Mouse (Mus musculus) heart, embryonic 11.5 days (tissue): Measurements from ENCODE around the gene Fto. TPM values are rescaled to one million over a fixed set of nuclear protein-coding genes. Genes with fewer than 3 reads are reported as not detected.

Experiments
- ATAC-seq: fragments of 200-750 bp; cut with Nextera tagmentation; replicated peaks from 2 replicates; pipeline ENCODE4 v1.8.0; 2017; ENCODE audit warnings: moderate library complexity; ENCODE audit not compliant: insufficient number of reproducible peaks, low FRiP score, low TSS enrichment
- H3K27ac ChIP-seq: fragments of 300-500 bp; sonication (generic); 2 replicates; pipeline ENCODE4 v1.5.1; 2014; ENCODE audit warnings: mild to moderate bottlenecking, low read depth, low read length
- H3K27me3 ChIP-seq: fragments of 300-500 bp; sonication (generic); 2 replicates; pipeline ENCODE4 v1.6.1; 2014; ENCODE audit warnings: mild to moderate bottlenecking, low read length, mixed read lengths; ENCODE audit not compliant: control insufficient read depth, insufficient read depth
- H3K36me3 ChIP-seq: fragments of 300-500 bp; sonication (generic); 2 replicates; pipeline ENCODE4 v1.6.1; 2014; ENCODE audit warnings: mild to moderate bottlenecking, low read length, moderate library complexity, mixed read lengths; ENCODE audit not compliant: control insufficient read depth, insufficient read depth
- H3K4me1 ChIP-seq: fragments of 300-500 bp; sonication (generic); 2 replicates; pipeline ENCODE4 v1.6.1; 2014; ENCODE audit warnings: low read length; ENCODE audit not compliant: control insufficient read depth, insufficient read depth
- H3K4me2 ChIP-seq: fragments of 300-500 bp; sonication (generic); 2 replicates; pipeline ENCODE4 v1.6.1; 2014; ENCODE audit warnings: mild to moderate bottlenecking, moderate library complexity
- H3K4me3 ChIP-seq: fragments of 300-500 bp; sonication (generic); 2 replicates; pipeline ENCODE4 v1.5.1; 2014; ENCODE audit warnings: low read depth, low read length
- H3K9ac ChIP-seq: fragments of 300-500 bp; sonication (generic); 2 replicates; pipeline ENCODE4 v1.6.1; 2014; ENCODE audit warnings: mild to moderate bottlenecking, low read depth, low read length, moderate library complexity
- H3K9me3 ChIP-seq: fragments of 300-500 bp; sonication (generic); replicated peaks from 2 replicates; pipeline ENCODE4 v1.6.1; 2016; ENCODE audit warnings: low read length; ENCODE audit not compliant: control insufficient read depth
- WGBS: fragments of 180-500 bp; shearing (Covaris S2); extraction: QIAGEN DNeasy Blood & Tissue Kit; methylation state at CpG from one replicate; pipeline ENCODE4 v1.1.7; 2014; ENCODE audit not compliant: insufficient replicate concordance; 5-methylcytosine and 5-hydroxymethylcytosine counted together
- polyA plus RNA-seq: library from polyadenylated mRNA; unstranded; fragments of >200 nt; fragmentation: Nextera tagmentation; extraction: Ambion mirVana; gene quantifications from 2 replicates; pipeline ENCODE4 v1.2.1, GENCODE M21; 2014

Gene Fto
- polyA plus RNA-seq, 1 experiment from 2014 or later: 70.1 TPM

- no peaks in the 10 kb centered on the region for H3K9me3 ChIP-seq
- peak overlapping the region; percentile 55 for H3K4me2 ChIP-seq
- 0 out of 2 replicates have a peak, but pooled peaks have one; percentile 49 for ATAC-seq
- H3K27me3 ChIP-seq: peaks cover 12% of the 10 kb centered on the region; the same call in 1 of the 2 replicates
- 20% methylated on average over 18 of the region's 18 CpGs for WGBS
- H3K4me3 ChIP-seq: peak overlapping the region; percentile 2; the same call in 1 of the 2 replicates
- H3K36me3 ChIP-seq: no peaks in the 10 kb centered on the region
- H3K9ac ChIP-seq: no peak overlapping the region
- H3K27ac ChIP-seq: no peak overlapping the region
- H3K4me1 ChIP-seq: peaks cover 18% of the 10 kb centered on the region
Observed at GRCm38 (mm10) chr8:91625686-91626558, 312.6 kb downstream of the Fto start.

- no peak overlapping the region for H3K27ac ChIP-seq
- peaks cover 4% of the 10 kb centered on the region; the same call in 1 of the 2 replicates for H3K27me3 ChIP-seq
- H3K36me3 ChIP-seq: no peaks in the 10 kb centered on the region
- H3K9me3 ChIP-seq: no peaks in the 10 kb centered on the region
- H3K4me3 ChIP-seq: peak overlapping the region; percentile 6; the same call in 1 of the 2 replicates
- H3K4me1 ChIP-seq: peaks cover 22% of the 10 kb centered on the region
- ATAC-seq: no peak
- H3K4me2 ChIP-seq: peak overlapping the region; percentile 39
- WGBS: 33% methylated on average over 14 of the region's 14 CpGs
- H3K9ac ChIP-seq: no peak overlapping the region
Observed at GRCm38 (mm10) chr8:91629594-91629993, 316.3 kb downstream of the Fto start.

GRCm38 (mm10) chr8:91630320-91631033 is 317.2 kb downstream of the Fto start:
- WGBS: 73% methylated on average over 16 of the region's 16 CpGs
- Histone ChIP-seq H3K27ac (no peak overlapping the region), H3K9me3 (no peaks in the 10 kb centered on the region), H3K4me1 (peaks cover 20% of the 10 kb centered on the region), H3K4me3 (no peak overlapping the region), H3K36me3 (no peaks in the 10 kb centered on the region), H3K27me3 (peaks cover 4% of the 10 kb centered on the region; the same call in 1 of the 2 replicates), H3K4me2 (peak overlapping the region; percentile 39), H3K9ac (no peak overlapping the region)
- no peak for ATAC-seq

GRCm38 (mm10) chr8:91632411-91632810 is 319.1 kb downstream of the Fto start:
- peaks cover 4% of the 10 kb centered on the region; the same call in 1 of the 2 replicates for H3K27me3 ChIP-seq
- no peak overlapping the region for H3K4me2 ChIP-seq
- H3K4me1 ChIP-seq: peaks cover 8% of the 10 kb centered on the region; the same call in 1 of the 2 replicates
- H3K9ac ChIP-seq: no peak overlapping the region
- H3K36me3 ChIP-seq: no peaks in the 10 kb centered on the region
- no peaks in the 10 kb centered on the region for H3K9me3 ChIP-seq
- ATAC-seq: no peak
- H3K4me3 ChIP-seq: no peak overlapping the region
- no peak overlapping the region for H3K27ac ChIP-seq
- 68% methylated on average over 8 of the region's 8 CpGs for WGBS

GRCm38 (mm10) chr8:91635406-91635805 is 322.1 kb downstream of the Fto start:
- 88% methylated on average over 4 of the region's 4 CpGs for WGBS

GRCm38 (mm10) chr8:91636887-91637286 is 323.6 kb downstream of the Fto start:
- WGBS: 73% methylated on average over 6 of the region's 6 CpGs

More at GRCm38 (mm10) chr8:91635406-91635805, 322.1 kb downstream of the Fto start:
- Histone ChIP-seq H3K4me2 (no peak overlapping the region), H3K27ac (no peak overlapping the region), H3K36me3 (no peaks in the 10 kb centered on the region), H3K4me3 (no peak overlapping the region), H3K9me3 (no peaks in the 10 kb centered on the region), H3K4me1 (peaks cover 6% of the 10 kb centered on the region; the same call in 1 of the 2 replicates), H3K27me3 (no peaks in the 10 kb centered on the region), H3K9ac (no peak overlapping the region)
- ATAC-seq: no peak

GRCm38 (mm10) chr8:91637684-91638083 is 324.4 kb downstream of the Fto start:
- Histone ChIP-seq H3K9me3 (no peaks in the 10 kb centered on the region), H3K4me1 (no peaks in the 10 kb centered on the region), H3K36me3 (no peaks in the 10 kb centered on the region), H3K4me2 (no peak overlapping the region), H3K27ac (no peak overlapping the region), H3K27me3 (no peaks in the 10 kb centered on the region), H3K9ac (no peak overlapping the region), H3K4me3 (no peak overlapping the region)
- WGBS: 88% methylated on average over 9 of the region's 9 CpGs
- no peak for ATAC-seq

More at GRCm38 (mm10) chr8:91636887-91637286, 323.6 kb downstream of the Fto start:
- Histone ChIP-seq H3K4me2 (no peak overlapping the region), H3K4me3 (no peak overlapping the region), H3K27me3 (no peaks in the 10 kb centered on the region), H3K9me3 (no peaks in the 10 kb centered on the region), H3K4me1 (0 out of 2 replicates have a peak, but pooled peaks cover 4% of the 10 kb centered on the region), H3K9ac (no peak overlapping the region), H3K27ac (no peak overlapping the region), H3K36me3 (no peaks in the 10 kb centered on the region)
- no peak for ATAC-seq

- Histone ChIP-seq H3K27ac (no peak overlapping the region), H3K9me3 (no peaks in the 10 kb centered on the region), H3K4me2 (no peak overlapping the region), H3K4me1 (no peaks in the 10 kb centered on the region), H3K4me3 (no peak overlapping the region), H3K36me3 (no peaks in the 10 kb centered on the region), H3K27me3 (no peaks in the 10 kb centered on the region), H3K9ac (no peak overlapping the region)
- ATAC-seq: no peak
- 92% methylated on average over 12 of the region's 12 CpGs for WGBS
Observed at GRCm38 (mm10) chr8:91638256-91638655, 324.9 kb downstream of the Fto start.
